Mouse (Mus musculus): Measurements from ENCODE around the gene Pde8a. TPM values are rescaled to one million over a fixed set of nuclear protein-coding genes. Genes with fewer than 3 reads are reported as not detected.
A peak's percentile ranks its signal among the peaks of the same experiment; 100 is the strongest.

The Pde8a gene
- polyA plus RNA-seq, 1 experiment from 2014 or later, result 6.8 TPM

GRCm38 (mm10) chr7:81272908-81273307, 59.5 kb downstream of the Pde8a start:
- ATAC-seq (ENCODE audit: insufficient read depth), result 0 out of 2 replicates have a peak, but pooled peaks have one; percentile 47
- no peak overlapping the region for H3K4me3 ChIP-seq (ENCODE audit: low read depth, low read length)
- 53% methylated on average over 3 of the region's 3 CpGs for WGBS

GRCm38 (mm10) chr7:81278966-81279365, 65.6 kb downstream of the Pde8a start:
- no peaks in the 10 kb centered on the region for H3K27me3 ChIP-seq (ENCODE audit: insufficient read depth, low read length)
- TF ChIP-seq CTCF (IDR thresholded peaks at IDR 0.05; ENCODE audit: low read depth), result no peak
- no peaks in the 10 kb centered on the region for H3K9me3 ChIP-seq (ENCODE audit: low read depth, low read length)
- no peak for DNase-seq
- no peaks in the 10 kb centered on the region for H3K4me1 ChIP-seq (ENCODE audit: insufficient read depth)
- no peak overlapping the region for H3K27ac ChIP-seq (ENCODE audit: low read depth)
- no peak overlapping the region for H3K4me3 ChIP-seq (ENCODE audit: low read depth, low read length)
- 58% methylated on average over 6 of the region's 6 CpGs for WGBS
- H3K4me2 ChIP-seq, result no peak overlapping the region
- no peaks in the 10 kb centered on the region for H3K36me3 ChIP-seq (ENCODE audit: insufficient read depth)
- ATAC-seq (ENCODE audit: insufficient read depth), result no peak
- no peak overlapping the region for H3K9ac ChIP-seq

More at GRCm38 (mm10) chr7:81272908-81273307, 59.5 kb downstream of the Pde8a start:
- Histone ChIP-seq H3K36me3 (ENCODE audit: insufficient read depth) (no peaks in the 10 kb centered on the region), H3K4me2 (no peak overlapping the region), H3K9me3 (ENCODE audit: low read depth, low read length) (no peaks in the 10 kb centered on the region), H3K9ac (no peak overlapping the region), H3K27ac (ENCODE audit: low read depth) (no peak overlapping the region), H3K4me1 (ENCODE audit: insufficient read depth) (no peaks in the 10 kb centered on the region), H3K27me3 (ENCODE audit: insufficient read depth, low read length) (no peaks in the 10 kb centered on the region)
- no peak for TF ChIP-seq CTCF (IDR thresholded peaks at IDR 0.05; ENCODE audit: low read depth)
- peak; percentile 33 for DNase-seq

DNA sequence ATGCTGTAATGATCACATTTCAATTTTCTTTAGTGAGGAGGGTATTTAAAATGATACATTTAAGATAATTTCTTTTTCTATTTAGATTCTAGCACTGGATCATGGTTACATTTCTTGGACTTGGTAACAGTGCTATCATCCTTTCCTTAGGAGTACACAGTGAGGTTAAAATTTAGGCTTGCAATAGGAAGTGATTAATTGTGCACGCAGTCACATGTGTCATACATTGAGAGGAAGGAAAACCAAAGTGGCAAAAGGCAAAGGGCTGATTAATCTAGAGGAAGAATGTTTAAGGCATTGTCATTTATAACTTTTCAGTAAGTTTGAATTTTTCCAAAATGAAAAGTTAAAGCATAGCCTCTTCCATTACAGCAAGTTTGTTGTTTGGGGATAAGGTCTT, 67.8 kb downstream of the Pde8a start:
- H3K9me3 ChIP-seq (ENCODE audit: low read depth, low read length), result no peaks in the 10 kb centered on the region
- H3K27me3 ChIP-seq (ENCODE audit: insufficient read depth, low read length), result no peaks in the 10 kb centered on the region
- no peaks in the 10 kb centered on the region for H3K36me3 ChIP-seq (ENCODE audit: insufficient read depth)
- no peak overlapping the region for H3K9ac ChIP-seq
- DNase-seq (no peak), ATAC-seq (ENCODE audit: insufficient read depth) (no peak)
- no peak overlapping the region for H3K27ac ChIP-seq (ENCODE audit: low read depth)
- no peak overlapping the region for H3K4me3 ChIP-seq (ENCODE audit: low read depth, low read length)
- WGBS, result 77% methylated on average over 1 of the region's 1 CpGs
- no peak for TF ChIP-seq CTCF (IDR thresholded peaks at IDR 0.05; ENCODE audit: low read depth)
- no peak overlapping the region for H3K4me2 ChIP-seq
- H3K4me1 ChIP-seq (ENCODE audit: insufficient read depth), result no peaks in the 10 kb centered on the region

GRCm38 (mm10) chr7:81286456-81286855, 73.1 kb downstream of the Pde8a start:
- no peak overlapping the region for H3K4me3 ChIP-seq (ENCODE audit: low read depth, low read length)
- H3K9ac ChIP-seq, result no peak overlapping the region; the same call in 1 of the 2 replicates
- no peak overlapping the region for H3K27ac ChIP-seq (ENCODE audit: low read depth)
- H3K9me3 ChIP-seq (ENCODE audit: low read depth, low read length), result no peaks in the 10 kb centered on the region
- no peaks in the 10 kb centered on the region for H3K36me3 ChIP-seq (ENCODE audit: insufficient read depth)
- DNase-seq, result no peak
- H3K27me3 ChIP-seq (ENCODE audit: insufficient read depth, low read length), result no peaks in the 10 kb centered on the region
- WGBS, result 41% methylated on average over 7 of the region's 7 CpGs
- no peak for ATAC-seq (ENCODE audit: insufficient read depth)
- H3K4me2 ChIP-seq, result no peak overlapping the region
- no peak for TF ChIP-seq CTCF (IDR thresholded peaks at IDR 0.05; ENCODE audit: low read depth)
- no peaks in the 10 kb centered on the region for H3K4me1 ChIP-seq (ENCODE audit: insufficient read depth)

GRCm38 (mm10) chr7:81286946-81287345, 73.5 kb downstream of the Pde8a start:
- 38% methylated on average over 8 of the region's 8 CpGs for WGBS
- Histone ChIP-seq H3K9ac (no peak overlapping the region; the same call in 1 of the 2 replicates), H3K4me2 (no peak overlapping the region), H3K27ac (ENCODE audit: low read depth) (no peak overlapping the region), H3K36me3 (ENCODE audit: insufficient read depth) (no peaks in the 10 kb centered on the region), H3K27me3 (ENCODE audit: insufficient read depth, low read length) (no peaks in the 10 kb centered on the region), H3K9me3 (ENCODE audit: low read depth, low read length) (no peaks in the 10 kb centered on the region), H3K4me1 (ENCODE audit: insufficient read depth) (no peaks in the 10 kb centered on the region), H3K4me3 (ENCODE audit: low read depth, low read length) (no peak overlapping the region)
- DNase-seq (peak; percentile 26), ATAC-seq (ENCODE audit: insufficient read depth) (no peak)
- TF ChIP-seq CTCF (IDR thresholded peaks at IDR 0.05; ENCODE audit: low read depth), result peak; percentile 43

DNA sequence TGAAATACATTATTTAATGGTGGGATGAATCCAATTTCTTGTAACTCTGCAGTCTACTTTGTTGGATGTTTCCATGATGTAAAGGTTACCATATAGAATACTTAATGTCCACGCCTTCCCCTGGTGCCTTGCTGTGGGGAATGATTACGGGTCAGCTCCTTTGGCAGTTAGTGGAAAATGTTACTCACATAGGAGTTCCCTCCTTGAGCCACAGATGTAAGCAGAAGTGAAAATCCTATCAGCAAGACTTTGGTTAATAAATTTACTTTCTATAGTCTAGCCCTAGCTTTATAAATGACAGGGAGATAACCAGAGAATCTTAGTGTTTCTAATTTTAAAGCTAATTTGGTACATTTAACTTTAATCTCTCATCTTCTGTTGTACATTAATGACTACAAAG, 81.8 kb downstream of the Pde8a start:
- Histone ChIP-seq H3K27ac (ENCODE audit: low read depth) (no peak overlapping the region), H3K4me1 (ENCODE audit: insufficient read depth) (no peaks in the 10 kb centered on the region), H3K9me3 (ENCODE audit: low read depth, low read length) (no peaks in the 10 kb centered on the region), H3K9ac (no peak overlapping the region), H3K27me3 (ENCODE audit: insufficient read depth, low read length) (no peaks in the 10 kb centered on the region), H3K36me3 (ENCODE audit: insufficient read depth) (no peaks in the 10 kb centered on the region), H3K4me2 (no peak overlapping the region), H3K4me3 (ENCODE audit: low read depth, low read length) (no peak overlapping the region)
- WGBS, result 74% methylated on average over 2 of the region's 2 CpGs
- no peak for ATAC-seq (ENCODE audit: insufficient read depth)
- no peak for TF ChIP-seq CTCF (IDR thresholded peaks at IDR 0.05; ENCODE audit: low read depth)
- no peak for DNase-seq

DNA sequence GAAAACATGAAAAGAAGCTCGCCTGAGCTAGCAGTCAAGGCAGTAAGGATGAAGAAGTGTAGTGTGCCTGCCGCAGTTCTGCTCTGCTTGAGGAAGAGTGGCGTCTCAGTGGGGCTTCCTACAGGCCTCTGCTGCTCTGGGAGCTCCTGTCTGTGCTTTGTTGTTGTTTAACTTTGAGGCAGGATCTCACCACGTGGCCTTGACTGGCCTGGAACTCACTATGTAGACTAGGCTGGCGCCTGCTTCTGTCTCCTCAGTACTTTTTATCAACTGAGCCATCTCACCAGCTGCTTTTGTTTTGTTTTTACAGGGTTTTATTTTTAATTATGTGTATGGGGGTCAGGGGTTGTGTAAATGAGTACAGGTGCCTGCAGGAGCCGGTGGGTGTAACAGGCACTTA, 84.8 kb downstream of the Pde8a start:
- Histone ChIP-seq H3K27ac (ENCODE audit: low read depth) (no peak overlapping the region), H3K27me3 (ENCODE audit: insufficient read depth, low read length) (no peaks in the 10 kb centered on the region), H3K9ac (no peak overlapping the region), H3K4me3 (ENCODE audit: low read depth, low read length) (no peak overlapping the region), H3K36me3 (ENCODE audit: insufficient read depth) (no peaks in the 10 kb centered on the region), H3K9me3 (ENCODE audit: low read depth, low read length) (no peaks in the 10 kb centered on the region), H3K4me1 (ENCODE audit: insufficient read depth) (no peaks in the 10 kb centered on the region), H3K4me2 (no peak overlapping the region)
- TF ChIP-seq CTCF (IDR thresholded peaks at IDR 0.05; ENCODE audit: low read depth), result no peak
- no peak for ATAC-seq (ENCODE audit: insufficient read depth)
- WGBS, result 27% methylated on average over 6 of the region's 6 CpGs
- DNase-seq, result no peak

DNA sequence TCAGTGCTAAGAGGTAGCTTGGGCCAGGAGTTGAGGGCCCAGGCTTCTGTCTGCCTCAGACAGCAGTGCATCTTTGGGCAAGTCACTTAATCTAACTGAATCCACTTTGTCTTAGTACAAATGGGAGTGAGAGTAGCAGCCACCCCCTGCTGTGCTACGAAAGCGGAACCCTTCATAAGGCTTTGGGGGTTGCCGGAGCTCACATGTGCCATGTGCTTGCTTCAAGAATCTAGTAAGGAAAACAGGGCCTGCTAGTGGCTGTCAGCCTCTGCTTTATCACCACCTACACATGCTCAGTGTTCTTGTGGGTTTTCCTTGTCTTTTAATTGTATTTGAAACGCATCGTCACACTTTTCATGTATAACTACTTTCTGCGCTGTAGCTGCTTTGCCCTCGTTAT, 87.9 kb downstream of the Pde8a start:
- no peak overlapping the region for H3K4me2 ChIP-seq
- no peak for TF ChIP-seq CTCF (IDR thresholded peaks at IDR 0.05; ENCODE audit: low read depth)
- no peak overlapping the region for H3K9ac ChIP-seq
- ATAC-seq (ENCODE audit: insufficient read depth), result no peak
- 79% methylated on average over 7 of the region's 7 CpGs for WGBS
- H3K27ac ChIP-seq (ENCODE audit: low read depth), result no peak overlapping the region
- no peaks in the 10 kb centered on the region for H3K36me3 ChIP-seq (ENCODE audit: insufficient read depth)
- H3K4me1 ChIP-seq (ENCODE audit: insufficient read depth), result no peaks in the 10 kb centered on the region
- DNase-seq, result no peak
- no peaks in the 10 kb centered on the region for H3K9me3 ChIP-seq (ENCODE audit: low read depth, low read length)
- no peaks in the 10 kb centered on the region for H3K27me3 ChIP-seq (ENCODE audit: insufficient read depth, low read length)
- H3K4me3 ChIP-seq (ENCODE audit: low read depth, low read length), result no peak overlapping the region

Data from lung, embryonic 14.5 days (tissue).